Mouse (Mus musculus) MEL (cell line): ENCODE measurements around the gene Samd10. TPM values are rescaled to one million over a fixed set of nuclear protein-coding genes. Genes with fewer than 3 reads are reported as not detected.

Experiments
- DNase-seq: peaks from one replicate; pipeline ENCODE4 v3.0.0; 2011; ENCODE audit warnings: low read depth, low spot score
- H3K27ac ChIP-seq: 2 replicates; pipeline ENCODE4 v1.5.1; 2012; ENCODE audit warnings: low read depth, mild to moderate bottlenecking, control low read depth, low read length, moderate library complexity; ENCODE audit not compliant: control insufficient read depth
- H3K27me3 ChIP-seq, 2 experiments: fragments of 150-350 bp in 1 of 2; sonication (generic) in 1 of 2; 2 replicates each; pipeline ENCODE4 v1.6.1; 2012; ENCODE audit warnings: low read length in 2 of 2, mild to moderate bottlenecking in 2 of 2, improper control_type of control experiment in 1 of 2, moderate library complexity in 1 of 2; ENCODE audit not compliant: insufficient read depth in 2 of 2, control insufficient read depth in 1 of 2
- H3K36me3 ChIP-seq, 2 experiments: 2 replicates each; pipeline ENCODE4 v1.6.1; 2012 to 2014; ENCODE audit warnings: low read length in 2 of 2, improper control_type of control experiment in 1 of 2, inconsistent platforms in 1 of 2, mild to moderate bottlenecking in 1 of 2; ENCODE audit not compliant: insufficient read depth in 2 of 2, control insufficient read depth in 1 of 2
- H3K4me1 ChIP-seq, 2 experiments: fragments of 150-350 bp in 1 of 2; sonication (generic) in 1 of 2; 2 replicates each; pipeline ENCODE4 v1.6.1; 2012; ENCODE audit warnings: low read length in 2 of 2, improper control_type of control experiment in 1 of 2, mild to moderate bottlenecking in 1 of 2; ENCODE audit not compliant: insufficient read depth in 2 of 2, control insufficient read depth in 1 of 2
- H3K4me3 ChIP-seq, 2 experiments: fragments of 150-350 bp in 1 of 2; sonication (generic) in 1 of 2; 2 replicates each; pipeline ENCODE4 v1.5.1; 2012; ENCODE audit warnings: low read depth in 2 of 2, low read length in 2 of 2, mild to moderate bottlenecking in 2 of 2, moderate library complexity in 2 of 2, control low read depth in 1 of 2, improper control_type of control experiment in 1 of 2; ENCODE audit not compliant: control insufficient read depth in 1 of 2, insufficient read depth in 1 of 2
- H3K79me2 ChIP-seq: 2 replicates; pipeline ENCODE4 v1.6.1; 2012; ENCODE audit warnings: mild to moderate bottlenecking, low read length, moderate library complexity; ENCODE audit not compliant: control insufficient read depth, poor library complexity, insufficient read depth
- H3K9ac ChIP-seq: 2 replicates; pipeline ENCODE4 v1.6.1; 2012; ENCODE audit warnings: low read depth, mild to moderate bottlenecking, control low read depth, low read length, moderate library complexity; ENCODE audit not compliant: control insufficient read depth, poor library complexity, severe bottlenecking
- H3K9me3 ChIP-seq: fragments of 150-350 bp; sonication (generic); replicated peaks from 2 replicates; pipeline ENCODE4 v1.6.1; 2012; ENCODE audit warnings: mild to moderate bottlenecking, low read length, improper control_type of control experiment, moderate library complexity; ENCODE audit not compliant: insufficient read depth
- CHD1 ChIP-seq: IDR thresholded peaks from 2 replicates; pipeline ENCODE4 v1.6.1; 2012; ENCODE audit warnings: low read depth, mild to moderate bottlenecking, inconsistent platforms, low read length, improper control_type of control experiment
- CHD2 ChIP-seq: IDR thresholded peaks from 2 replicates; pipeline ENCODE4 v1.6.1; 2011; ENCODE audit warnings: low read length, improper control_type of control experiment
- E2F4 ChIP-seq: IDR thresholded peaks from 2 replicates; pipeline ENCODE4 v1.6.1; 2011; ENCODE audit warnings: low read depth, low read length, improper control_type of control experiment, borderline replicate concordance
- ELF1 ChIP-seq: IDR thresholded peaks from 2 replicates; pipeline ENCODE4 v1.6.1; 2014; ENCODE audit warnings: low read depth, mild to moderate bottlenecking, inconsistent platforms, low read length, improper control_type of control experiment, moderate library complexity
- EP300 ChIP-seq, 2 experiments: IDR thresholded peaks; 2 replicates each; pipeline ENCODE4 v1.6.1; 2011; ENCODE audit warnings: improper control_type of control experiment in 2 of 2, low read length in 2 of 2, low read depth in 1 of 2, mild to moderate bottlenecking in 1 of 2
- ETS1 ChIP-seq: IDR thresholded peaks from 2 replicates; pipeline ENCODE4 v1.6.1; 2012; ENCODE audit warnings: low read depth, mild to moderate bottlenecking, inconsistent platforms, low read length, improper control_type of control experiment, moderate library complexity
- GATA1 ChIP-seq: IDR thresholded peaks from 2 replicates; pipeline ENCODE4 v1.6.1; 2011; ENCODE audit warnings: low read depth, low read length, improper control_type of control experiment
- MXI1 ChIP-seq: IDR thresholded peaks from 2 replicates; pipeline ENCODE4 v1.6.1; 2011; ENCODE audit warnings: mild to moderate bottlenecking, low read depth, low read length, improper control_type of control experiment
- MYB ChIP-seq: IDR thresholded peaks from 2 replicates; pipeline ENCODE4 v1.6.1; 2011; ENCODE audit warnings: mild to moderate bottlenecking, low read depth, low read length, improper control_type of control experiment
- RCOR1 ChIP-seq: IDR thresholded peaks from 2 replicates; pipeline ENCODE4 v1.6.1; 2012; ENCODE audit warnings: low read depth, mild to moderate bottlenecking, inconsistent platforms, low read length, improper control_type of control experiment
- SIN3A ChIP-seq: IDR thresholded peaks from 2 replicates; pipeline ENCODE4 v1.6.1; 2012; ENCODE audit warnings: low read length, improper control_type of control experiment, inconsistent platforms
- SMC3 ChIP-seq: IDR thresholded peaks from 2 replicates; pipeline ENCODE4 v1.6.1; 2011; ENCODE audit warnings: low read depth, low read length, improper control_type of control experiment
- TBP ChIP-seq: IDR thresholded peaks from 2 replicates; pipeline ENCODE4 v1.8.0; 2011; ENCODE audit warnings: low read depth, low read length, improper control_type of control experiment
- TCF12 ChIP-seq: IDR thresholded peaks from 2 replicates; pipeline ENCODE4 v1.6.1; 2014; ENCODE audit warnings: low read depth, mild to moderate bottlenecking, inconsistent platforms, low read length, improper control_type of control experiment, moderate library complexity
- UBTF ChIP-seq: IDR thresholded peaks from 2 replicates; pipeline ENCODE4 v1.6.1; 2012; ENCODE audit warnings: low read depth, mild to moderate bottlenecking, inconsistent platforms, low read length, improper control_type of control experiment, moderate library complexity, borderline replicate concordance; ENCODE audit not compliant: insufficient read depth
- USF1 ChIP-seq: IDR thresholded peaks from 2 replicates; pipeline ENCODE4 v1.6.1; 2014; ENCODE audit warnings: low read depth, mild to moderate bottlenecking, inconsistent platforms, low read length, improper control_type of control experiment, moderate library complexity
- ZC3H11A ChIP-seq: IDR thresholded peaks from 2 replicates; pipeline ENCODE4 v1.6.1; 2012; ENCODE audit warnings: low read depth, mild to moderate bottlenecking, inconsistent platforms, low read length, improper control_type of control experiment
- polyA plus RNA-seq, 2 experiments: library from polyadenylated mRNA; stranded (reverse) in 1 of 2; unstranded in 1 of 2; fragments of >175 nt in 1 of 2; fragments of >200 nt in 1 of 2; gene quantifications; 2 replicates each; pipeline versions ENCODE4 v1.2.1 to v1.2.4; 2012; ENCODE audit warnings: low replicate concordance in 2 of 2, low read depth in 1 of 2; ENCODE audit not compliant: insufficient read length in 2 of 2, insufficient read depth in 1 of 2, missing spikeins in 1 of 2
- total RNA-seq: library from RNA; depleted of rRNA; stranded (reverse); fragments of 300-350 nt; gene quantifications from 2 replicates; pipeline ENCODE4 v1.2.3, GENCODE M21; 2012

Samd10 gene
- total and polyA plus RNA-seq, 3 experiments: 0.89 to 4.6 TPM; not detected in 1

GRCm38 (mm10) chr2:181567338-181567737, 31.7 kb downstream of the Samd10 start:
- H3K36me3 ChIP-seq: no peaks in the 10 kb centered on the region
- no peak for TF ChIP-seq TBP
- no peak for TF ChIP-seq MYB
- TF ChIP-seq UBTF: no peak
- TF ChIP-seq ETS1: no peak
- TF ChIP-seq TCF12: no peak
- no peak for TF ChIP-seq EP300 (IDR thresholded peaks at IDR 0.05; ENCODE audit: low read depth in 1 of 2, low read length in 2 of 2)
- H3K27me3 ChIP-seq: no peaks in the 10 kb centered on the region

GRCm38 (mm10) chr2:181553772-181554171, 45.2 kb downstream of the Samd10 start:
- Histone ChIP-seq H3K79me2 (no peaks in the 10 kb centered on the region), H3K27me3 (no peaks in the 10 kb centered on the region), H3K27ac (no peak overlapping the region), H3K4me3 (no peak overlapping the region), H3K9ac (no peak overlapping the region), H3K36me3 (peaks cover 0 to 16% of the 10 kb centered on the region in 2 experiments; a peak in 2 of 4 replicates), H3K4me1 (no peaks in the 10 kb centered on the region), H3K9me3 (no peaks in the 10 kb centered on the region)
- DNase-seq: no peak
- no peak for TF ChIP-seq ELF1
- no peak for TF ChIP-seq ETS1
- no peak for TF ChIP-seq E2F4
- TF ChIP-seq SIN3A: no peak
- no peak for TF ChIP-seq USF1
- TF ChIP-seq TCF12: no peak
- TF ChIP-seq UBTF: no peak
- TF ChIP-seq RCOR1: no peak
- no peak for TF ChIP-seq SMC3

More at GRCm38 (mm10) chr2:181567338-181567737, 31.7 kb downstream of the Samd10 start:
- Histone ChIP-seq H3K9ac (no peak overlapping the region), H3K27ac (no peak overlapping the region), H3K4me1 (no peaks in the 10 kb centered on the region), H3K79me2 (no peaks in the 10 kb centered on the region), H3K9me3 (no peaks in the 10 kb centered on the region), H3K4me3 (no peak overlapping the region)
- no peak for DNase-seq

GRCm38 (mm10) chr2:181550233-181550632, 48.8 kb downstream of the Samd10 start:
- Histone ChIP-seq H3K4me1 (no peaks in the 10 kb centered on the region), H3K36me3 (peaks cover 0 to 29% of the 10 kb centered on the region in 2 experiments; a peak in 2 of 4 replicates), H3K4me3 (no peak overlapping the region), H3K9me3 (no peaks in the 10 kb centered on the region), H3K27ac (no peak overlapping the region), H3K27me3 (no peaks in the 10 kb centered on the region), H3K9ac (no peak overlapping the region), H3K79me2 (no peaks in the 10 kb centered on the region)
- TF ChIP-seq CHD1 (no peak), GATA1 (no peak), CHD2 (no peak), ZC3H11A (no peak), RCOR1 (no peak), MXI1 (no peak)
- no peak for DNase-seq
